In the genomic region with DNA sequence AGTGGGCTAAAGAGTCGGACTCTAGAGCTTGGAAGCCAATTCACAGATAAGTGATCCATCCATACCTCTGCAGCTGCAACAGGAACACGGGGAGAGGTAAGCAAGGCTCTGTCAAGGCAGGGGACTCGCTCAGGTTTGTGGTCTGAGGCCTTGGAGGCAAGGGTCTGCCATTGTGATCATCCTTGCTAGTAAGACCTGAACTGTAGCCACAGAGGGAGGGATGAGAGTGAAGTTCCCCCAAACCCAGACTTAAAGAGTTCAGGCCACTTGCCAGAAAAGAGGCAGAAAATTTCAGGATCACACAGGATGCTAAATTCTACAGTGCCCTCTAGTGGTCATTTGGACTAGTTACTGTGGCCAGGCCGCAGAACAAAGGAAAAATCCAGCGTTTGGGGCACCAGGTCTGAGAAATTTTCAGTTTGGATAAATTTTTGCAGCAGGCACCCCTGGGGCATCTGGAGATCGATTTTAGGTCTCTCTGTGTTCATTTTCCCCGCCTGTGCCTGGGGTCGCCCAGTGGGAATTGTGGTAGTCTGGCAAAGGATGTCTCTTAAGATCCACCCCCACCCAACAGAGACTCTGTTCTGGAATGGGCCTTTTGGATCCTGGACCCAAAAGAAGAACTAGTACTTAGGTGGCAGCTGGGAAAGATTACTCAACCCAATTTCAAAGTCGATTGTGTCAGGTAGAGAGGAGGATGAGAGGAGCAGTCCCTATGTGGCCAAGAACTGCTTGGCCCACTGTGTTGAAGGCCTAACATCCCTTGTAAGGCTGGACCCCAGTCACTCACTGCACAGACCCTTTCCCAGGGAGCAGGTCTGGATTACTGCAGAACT, we compare ENCODE assay signal across 9 mouse cellular contexts. TPM values are rescaled to one million over a fixed set of nuclear protein-coding genes. Genes with fewer than 3 reads are reported as not detected.
A peak's percentile ranks its signal among the peaks of the same experiment; 100 is the strongest.
DNase-seq lines count a peak whose midpoint lies in the region; ATAC-seq and TF ChIP-seq lines count a peak whose summit lies in the region.
"Had no signal": no experiment of that assay in that cellular context is flagged by ENCODE, and none has a peak within 500 bp of the region (broad histone marks: within the 10 kb centered on the region; RNA-seq: fewer than 3 reads in every experiment).

No protein-coding gene starts in this region.

- H3K4me2 ChIP-seq in forebrain, embryonic 16.5 days (ENCODE audit: low read length) = no peak overlapping the region
- no peak overlapping the region for H3K4me2 ChIP-seq in midbrain, postnatal 0 days (ENCODE audit: low read depth, low read length, poor library complexity, severe bottlenecking)
- H3K4me2 ChIP-seq: embryonic facial prominence, embryonic 15.5 days had no signal

- H3K4me3 ChIP-seq in spleen, adult 2 months (ENCODE audit: extremely low read depth, insufficient read depth, insufficient read length) = no peak overlapping the region
- H3K4me3 ChIP-seq in forebrain, embryonic 16.5 days (replicated peaks; ENCODE audit: low read length) = no peak overlapping the region
- no peak overlapping the region for H3K4me3 ChIP-seq in midbrain, postnatal 0 days (ENCODE audit: low read depth, low read length)
- H3K4me3 ChIP-seq: embryonic facial prominence, embryonic 15.5 days had no signal

- peak overlapping the region; percentile 35; the same call in 1 of the 2 replicates for H3K9ac ChIP-seq in forebrain, embryonic 16.5 days (replicated peaks; ENCODE audit: low read depth, low read length)
- H3K9ac ChIP-seq in midbrain, postnatal 0 days (replicated peaks; ENCODE audit: low read length, poor library complexity, severe bottlenecking) = no peak overlapping the region
- H3K9ac ChIP-seq: embryonic facial prominence, embryonic 15.5 days had no signal

- H3K27ac ChIP-seq in spleen, adult 2 months (ENCODE audit: insufficient read depth, low read length) = no peak overlapping the region
- no peak overlapping the region for H3K27ac ChIP-seq in forebrain, embryonic 16.5 days (ENCODE audit: low read length)
- no peak overlapping the region for H3K27ac ChIP-seq in midbrain, postnatal 0 days (ENCODE audit: low read depth, low read length)
- H3K27ac ChIP-seq: embryonic facial prominence, embryonic 15.5 days had no signal

- intact Hi-C loops in left cerebral cortex, postnatal 25 days (cut with DNase I) = loop anchor here (1.0 to 5.0 kb wide), 2 partner anchors 175 to 446 kb away; no protein-coding TSS in a partner anchor

- peak; percentile 63 for ATAC-seq in forebrain, embryonic 16.5 days
- ATAC-seq in inflammation-experienced regulatory T-cells, adult 6 months = peak; percentile 67
- ATAC-seq in midbrain, postnatal 0 days (ENCODE audit: low FRiP score) = peak; percentile 86

- H3K4me1 ChIP-seq in spleen, adult 2 months (ENCODE audit: control insufficient read depth, insufficient read depth, insufficient read length) = no peaks in the 10 kb centered on the region; the same call in 1 of the 2 replicates
- H3K4me1 ChIP-seq in forebrain, embryonic 16.5 days (replicated peaks; ENCODE audit: control insufficient read depth, insufficient read depth, low read length) = 0 out of 2 replicates have a peak, but pooled peaks cover 2% of the 10 kb centered on the region
- H3K4me1 ChIP-seq in midbrain, postnatal 0 days (ENCODE audit: insufficient read depth, low read length) = no peaks in the 10 kb centered on the region
- H3K4me1 ChIP-seq: embryonic facial prominence, embryonic 15.5 days had no signal

- no peaks in the 10 kb centered on the region for H3K9me3 ChIP-seq in forebrain, embryonic 16.5 days (ENCODE audit: control insufficient read depth, low read length)
- no peaks in the 10 kb centered on the region for H3K9me3 ChIP-seq in midbrain, postnatal 0 days (ENCODE audit: low read length)
- H3K9me3 ChIP-seq: embryonic facial prominence, embryonic 15.5 days had no signal

- 49% methylated on average over 9 of the region's 9 CpGs for WGBS in spleen, adult 2 months
- 40% methylated on average over 9 of the region's 9 CpGs for WGBS in forebrain, embryonic 16.5 days
- WGBS in midbrain, postnatal 0 days = 36% methylated on average over 9 of the region's 9 CpGs

- no peak for DNase-seq in spleen, adult 2 months (ENCODE audit: low read depth in 1 of 2, low spot score in 2 of 2)
- no peak for DNase-seq in spleen, postnatal 14 days (ENCODE audit: low spot score in 2 of 2)
- DNase-seq in cerebellum, adult 11 months = peak; percentile 15
- peak; percentile 27 to 34 for DNase-seq in left cerebral cortex, postnatal 25 days (ENCODE audit: low spot score in 2 of 2)
- peak; percentile 94 for DNase-seq in midbrain, postnatal 0 days (ENCODE audit: low spot score)
- peak; percentile 22 for DNase-seq in thymus, postnatal 14 days

- no peaks in the 10 kb centered on the region for H3K36me3 ChIP-seq in spleen, adult 2 months (ENCODE audit: control insufficient read depth, insufficient read depth, low read length)
- no peaks in the 10 kb centered on the region for H3K36me3 ChIP-seq in forebrain, embryonic 16.5 days (ENCODE audit: control insufficient read depth, insufficient read depth)
- H3K36me3 ChIP-seq in midbrain, postnatal 0 days (ENCODE audit: insufficient read depth, low read length) = no peaks in the 10 kb centered on the region
- H3K36me3 ChIP-seq: embryonic facial prominence, embryonic 15.5 days had no signal

- peak; percentile 30; the same call in 1 of the 2 replicates for TF ChIP-seq CTCF in spleen, adult 2 months (IDR thresholded peaks at IDR 0.05; ENCODE audit: extremely low read depth, insufficient read depth, insufficient read length, insufficient replicate concordance)
- peak; percentile 88 for TF ChIP-seq CTCF in midbrain, postnatal 0 days (IDR thresholded peaks at IDR 0.05)

- no peaks in the 10 kb centered on the region for H3K27me3 ChIP-seq in spleen, adult 2 months (ENCODE audit: control insufficient read depth, insufficient read depth, low read length)
- H3K27me3 ChIP-seq in forebrain, embryonic 16.5 days (replicated peaks; ENCODE audit: control insufficient read depth, insufficient read depth, low read length) = no peaks in the 10 kb centered on the region
- H3K27me3 ChIP-seq in midbrain, postnatal 0 days (ENCODE audit: insufficient read depth, low read length) = no peaks in the 10 kb centered on the region
- H3K27me3 ChIP-seq: embryonic facial prominence, embryonic 15.5 days had no signal

- TF ChIP-seq POLR2A in spleen, adult 2 months (IDR thresholded peaks at IDR 0.05; ENCODE audit: low read depth, low read length) = no peak

RNA-seq across cellular contexts. Expression of a gene that starts 24.6 kb away (rescaled TPM):
- 0.74 and 0.90 TPM in 2 replicates for polyA plus RNA-seq in spleen, adult 2 months (2012; rRNA removed)
- polyA plus RNA-seq in forebrain, embryonic 16.5 days (2015; fragmentation: Nextera tagmentation; extraction: Ambion mirVana) = 19.3 and 24.4 TPM in 2 replicates
- 10 to 100 TPM; 15.0 to 21.7 (median 15.1) TPM for polyA plus RNA-seq in inflammation-experienced regulatory T-cells, adult 6 months (2017; shearing (Covaris generic))
- total RNA-seq in left cerebral cortex, postnatal 25 days (2021) = 10 to 100 TPM; 13.0 to 14.4 TPM
- total RNA-seq in midbrain, postnatal 0 days (2014; rRNA removed) = 9.5 and 10.7 TPM in 2 replicates
- 10.0 and 10.8 TPM in 2 replicates for polyA plus RNA-seq in midbrain, postnatal 0 days (2015; fragmentation: Nextera tagmentation; extraction: Ambion mirVana)

Comparison
In these comparisons a context has a peak if more than half of its experiments do, and no peak if none do; other contexts are left out.
1. DNase-seq: peak in cerebellum, adult 11 months (single experiment), left cerebral cortex, postnatal 25 days (2 of 2), midbrain, postnatal 0 days (single experiment) and thymus, postnatal 14 days (single experiment); none in spleen, adult 2 months (0 of 2) and spleen, postnatal 14 days (0 of 2).
2. Peak in every context shown above with its lines, with median percentiles within 50 percentile points of each other: ATAC-seq.